Mouse (Mus musculus): ENCODE results near the gene Fam69a. TPM values are rescaled to one million over a fixed set of nuclear protein-coding genes. Genes with fewer than 3 reads are reported as not detected.
A peak's percentile ranks its signal among the peaks of the same experiment; 100 is the strongest.
"Not testable (repeated sequence)": the region's sequence is repeated elsewhere in the genome, so short reads cannot be mapped to it uniquely, and the experiment has no call there.

Fam69a gene
- polyA plus RNA-seq, 1 experiment from 2014 or later = 27.4 TPM

DNA sequence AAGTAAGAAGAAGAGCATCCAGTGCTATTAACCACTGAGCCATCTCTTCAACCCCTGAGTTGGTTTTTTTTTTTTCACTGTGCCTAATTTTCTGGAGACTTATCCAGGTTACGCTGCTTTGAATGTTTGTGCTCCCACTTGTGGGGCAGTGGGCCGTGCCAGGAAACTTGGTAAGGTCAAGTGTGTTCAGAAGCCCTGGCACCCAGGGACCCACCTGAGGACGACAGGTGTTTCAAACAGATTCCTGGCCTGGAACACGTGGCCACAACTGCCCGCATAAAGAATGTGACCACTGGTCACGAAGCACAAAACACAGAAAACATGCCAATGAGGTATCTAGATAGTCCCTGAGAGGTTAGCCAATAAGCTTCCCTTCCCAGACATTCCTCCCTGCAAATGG, 43.4 kb downstream of the Fam69a start:
- H3K4me3 ChIP-seq (replicated peaks) = no peak overlapping the region
- peaks cover 15% of the 10 kb centered on the region; the same call in 1 of the 2 replicates for H3K4me1 ChIP-seq
- no peaks in the 10 kb centered on the region for H3K9me3 ChIP-seq (replicated peaks)
- H3K27ac ChIP-seq (replicated peaks) = no peak overlapping the region
- ATAC-seq (ENCODE audit: insufficient number of reproducible peaks, low FRiP score, low TSS enrichment, low read depth) = no peak
- H3K27me3 ChIP-seq = no peaks in the 10 kb centered on the region
- H3K9ac ChIP-seq = no peak overlapping the region
- 85% methylated on average over 6 of the region's 6 CpGs for whole genome bisulfite sequencing
- no peak overlapping the region for H3K4me2 ChIP-seq (replicated peaks)
- H3K36me3 ChIP-seq = no peaks in the 10 kb centered on the region

DNA sequence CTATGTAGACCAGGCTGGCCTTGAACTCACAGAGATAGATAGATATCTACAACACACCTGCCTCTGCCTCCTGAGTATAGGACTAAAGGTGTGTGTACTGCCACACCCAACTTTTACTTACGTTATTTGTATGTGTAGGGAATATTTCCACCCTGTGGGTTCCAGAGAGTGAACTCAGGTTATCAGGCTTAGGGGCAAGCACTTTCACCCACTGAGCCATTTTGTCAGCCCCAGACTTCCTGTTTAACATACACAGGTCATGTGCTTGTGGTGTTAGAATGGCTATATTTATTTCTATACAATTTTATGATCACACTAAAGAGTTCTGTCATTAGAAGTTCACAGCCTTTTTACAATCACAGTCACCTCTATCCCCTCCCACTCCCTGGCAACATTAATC, 43.9 kb downstream of the Fam69a start:
- no peak for ATAC-seq (ENCODE audit: insufficient number of reproducible peaks, low FRiP score, low TSS enrichment, low read depth)
- no peak overlapping the region for H3K27ac ChIP-seq (replicated peaks)
- H3K36me3 ChIP-seq = no peaks in the 10 kb centered on the region

DNA sequence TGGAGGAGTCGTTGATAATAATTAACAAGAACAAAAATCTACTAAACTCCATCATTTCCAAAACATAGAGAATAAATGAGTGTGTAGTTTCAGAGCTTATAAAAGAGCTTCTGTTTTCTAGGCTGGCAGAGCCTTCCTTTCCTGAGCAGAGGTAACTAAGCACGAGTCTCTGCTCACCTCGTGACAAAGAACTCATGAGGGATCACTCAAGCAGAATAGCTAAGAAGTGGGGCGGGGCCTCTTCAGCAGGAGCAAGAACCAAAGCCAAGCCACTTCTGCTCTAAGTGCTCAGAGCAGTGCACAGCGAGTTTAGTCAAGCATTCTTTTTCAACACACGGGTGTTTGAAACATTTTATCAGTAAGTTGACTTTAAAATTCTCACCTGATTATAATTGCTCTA, 45.7 kb downstream of the Fam69a start:
- Histone ChIP-seq H3K36me3 (no peaks in the 10 kb centered on the region), H3K4me2 (replicated peaks) (no peak overlapping the region), H3K4me1 (no peaks in the 10 kb centered on the region), H3K27ac (replicated peaks) (no peak overlapping the region), H3K9ac (no peak overlapping the region), H3K27me3 (no peaks in the 10 kb centered on the region), H3K9me3 (replicated peaks) (no peaks in the 10 kb centered on the region), H3K4me3 (replicated peaks) (no peak overlapping the region)
- WGBS = 50% methylated on average over 6 of the region's 6 CpGs
- no peak for ATAC-seq (ENCODE audit: insufficient number of reproducible peaks, low FRiP score, low TSS enrichment, low read depth)

More for the DNA sequence above, 43.9 kb downstream of the Fam69a start:
- no peak overlapping the region for H3K4me2 ChIP-seq (replicated peaks)
- H3K9ac ChIP-seq = no peak overlapping the region
- H3K4me3 ChIP-seq (replicated peaks) = no peak overlapping the region
- peaks cover 13% of the 10 kb centered on the region; the same call in 1 of the 2 replicates for H3K4me1 ChIP-seq
- no peaks in the 10 kb centered on the region for H3K27me3 ChIP-seq
- no peaks in the 10 kb centered on the region for H3K9me3 ChIP-seq (replicated peaks)
- WGBS = 87% methylated on average over 1 of the region's 1 CpGs

DNA sequence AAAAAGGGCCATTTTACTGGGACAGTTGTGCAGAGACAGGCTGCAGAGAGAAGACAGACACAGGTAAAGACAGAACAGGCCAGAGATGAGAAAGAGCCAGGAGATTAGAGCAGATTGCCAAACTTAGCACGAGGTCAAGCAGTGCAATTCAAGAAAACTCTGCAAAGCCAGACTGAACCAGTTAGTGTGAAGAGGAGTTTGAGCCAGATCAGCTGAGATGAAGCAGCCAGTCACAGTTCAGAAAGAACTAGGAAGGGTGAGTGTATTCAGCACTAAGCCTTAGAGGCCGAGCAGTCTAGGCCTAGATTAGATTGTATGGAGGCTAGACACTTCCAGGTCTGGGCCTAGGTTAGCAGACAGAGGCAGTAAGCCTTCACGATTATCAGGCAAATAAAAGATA, 47.2 kb downstream of the Fam69a start:
- 79% methylated on average over 3 of the region's 3 CpGs for whole genome bisulfite sequencing
- no peak overlapping the region for H3K9ac ChIP-seq
- no peak overlapping the region for H3K4me3 ChIP-seq (replicated peaks)
- H3K4me2 ChIP-seq (replicated peaks) = no peak overlapping the region
- no peaks in the 10 kb centered on the region for H3K4me1 ChIP-seq
- no peaks in the 10 kb centered on the region for H3K9me3 ChIP-seq (replicated peaks)
- no peak for ATAC-seq (ENCODE audit: insufficient number of reproducible peaks, low FRiP score, low TSS enrichment, low read depth)
- H3K27me3 ChIP-seq = no peaks in the 10 kb centered on the region
- no peak overlapping the region for H3K27ac ChIP-seq (replicated peaks)
- no peaks in the 10 kb centered on the region for H3K36me3 ChIP-seq

DNA sequence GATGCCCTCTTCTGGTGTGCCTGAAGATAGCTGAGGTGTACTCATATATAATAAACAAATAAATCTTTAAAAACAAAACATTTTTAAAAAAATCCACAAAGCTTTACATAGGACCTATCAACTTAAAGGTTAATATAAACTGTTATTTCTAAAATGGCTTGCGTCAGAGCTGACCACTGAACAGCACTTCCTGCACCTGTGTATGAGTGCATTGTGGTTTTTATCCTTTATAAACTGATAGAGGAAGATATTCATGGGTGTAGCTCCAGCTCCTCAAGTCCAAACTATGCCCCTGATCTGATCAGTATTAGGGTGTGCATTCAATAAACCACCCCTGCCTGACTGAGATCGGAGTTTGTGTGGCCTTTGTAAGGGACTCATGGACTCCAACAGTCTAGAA, 48.0 kb downstream of the Fam69a start:
- H3K27me3 ChIP-seq = no peaks in the 10 kb centered on the region
- H3K9me3 ChIP-seq (replicated peaks) = no peaks in the 10 kb centered on the region
- no peaks in the 10 kb centered on the region for H3K36me3 ChIP-seq
- no peak overlapping the region for H3K4me3 ChIP-seq (replicated peaks)
- 94% methylated on average over 2 of the region's 2 CpGs for WGBS
- H3K4me2 ChIP-seq (replicated peaks) = no peak overlapping the region
- no peak overlapping the region for H3K27ac ChIP-seq (replicated peaks)
- no peak for ATAC-seq (ENCODE audit: insufficient number of reproducible peaks, low FRiP score, low TSS enrichment, low read depth)
- peaks cover 3% of the 10 kb centered on the region for H3K4me1 ChIP-seq
- no peak overlapping the region for H3K9ac ChIP-seq

DNA sequence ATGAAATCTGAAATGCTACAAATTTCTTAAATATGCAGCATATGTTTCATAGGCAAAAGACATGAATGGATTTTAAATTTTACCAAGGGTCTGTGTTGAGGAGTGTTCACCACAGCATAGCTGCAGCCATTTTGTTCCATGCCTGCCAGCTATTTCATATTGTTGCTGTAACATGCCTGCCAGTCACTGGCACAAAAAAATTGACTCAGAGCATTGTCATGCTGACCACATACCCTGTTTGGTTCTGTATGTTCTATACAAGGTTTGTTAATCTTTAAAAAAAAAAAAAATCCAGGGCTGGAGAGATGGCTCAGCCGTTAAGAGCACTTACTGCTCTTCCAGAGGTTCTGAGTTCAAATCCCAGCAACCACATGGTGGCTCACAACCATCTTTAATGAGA, 48.4 kb downstream of the Fam69a start:
- not testable (repeated sequence) for H3K4me3 ChIP-seq (replicated peaks); H3K9me3 ChIP-seq (replicated peaks); ATAC-seq (ENCODE audit: insufficient number of reproducible peaks, low FRiP score, low TSS enrichment, low read depth); H3K4me1 ChIP-seq; H3K9ac ChIP-seq; H3K27me3 ChIP-seq; H3K36me3 ChIP-seq; H3K27ac ChIP-seq (replicated peaks); H3K4me2 ChIP-seq (replicated peaks)
- 64% methylated on average over 1 of the region's 1 CpGs for WGBS

DNA sequence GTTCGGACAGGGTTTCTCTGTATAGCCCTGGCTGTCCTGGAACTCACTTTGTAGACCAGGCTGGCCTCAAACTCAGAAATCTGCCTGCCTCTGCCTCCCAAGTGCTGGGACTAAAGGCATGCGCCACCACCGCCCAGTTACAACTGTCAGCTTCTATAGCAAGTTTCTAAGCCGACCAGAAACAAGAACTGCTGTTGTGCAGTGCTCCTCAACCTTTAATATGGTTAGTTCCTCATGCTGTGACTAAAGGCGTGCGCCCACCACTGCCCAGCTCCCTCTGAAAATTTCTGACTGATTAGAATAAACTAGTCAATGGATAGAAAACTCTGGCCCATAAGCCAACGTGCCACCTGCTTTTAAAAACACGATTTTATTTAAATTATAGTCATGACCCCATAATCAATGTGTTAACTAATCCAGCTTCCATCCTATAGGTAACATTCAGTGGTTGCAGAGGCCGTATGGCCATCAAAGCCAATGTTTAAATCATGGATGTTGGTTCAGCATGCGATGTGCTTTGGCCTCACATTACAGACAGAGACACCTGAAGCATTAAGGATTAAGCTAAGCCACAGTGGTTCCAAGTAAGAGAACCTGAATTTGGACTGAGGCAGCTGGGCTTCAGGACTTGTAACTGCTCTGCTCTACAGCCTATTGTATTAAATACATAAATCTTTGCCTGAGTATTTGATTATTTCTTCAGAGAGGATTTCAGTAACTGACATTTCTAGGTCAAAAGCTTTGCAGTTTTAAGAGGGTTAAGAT, 50.1 kb downstream of the Fam69a start:
- no peaks in the 10 kb centered on the region for H3K36me3 ChIP-seq
- 90% methylated on average over 10 of the region's 10 CpGs for WGBS
- no peak for ATAC-seq (ENCODE audit: insufficient number of reproducible peaks, low FRiP score, low TSS enrichment, low read depth)

DNA sequence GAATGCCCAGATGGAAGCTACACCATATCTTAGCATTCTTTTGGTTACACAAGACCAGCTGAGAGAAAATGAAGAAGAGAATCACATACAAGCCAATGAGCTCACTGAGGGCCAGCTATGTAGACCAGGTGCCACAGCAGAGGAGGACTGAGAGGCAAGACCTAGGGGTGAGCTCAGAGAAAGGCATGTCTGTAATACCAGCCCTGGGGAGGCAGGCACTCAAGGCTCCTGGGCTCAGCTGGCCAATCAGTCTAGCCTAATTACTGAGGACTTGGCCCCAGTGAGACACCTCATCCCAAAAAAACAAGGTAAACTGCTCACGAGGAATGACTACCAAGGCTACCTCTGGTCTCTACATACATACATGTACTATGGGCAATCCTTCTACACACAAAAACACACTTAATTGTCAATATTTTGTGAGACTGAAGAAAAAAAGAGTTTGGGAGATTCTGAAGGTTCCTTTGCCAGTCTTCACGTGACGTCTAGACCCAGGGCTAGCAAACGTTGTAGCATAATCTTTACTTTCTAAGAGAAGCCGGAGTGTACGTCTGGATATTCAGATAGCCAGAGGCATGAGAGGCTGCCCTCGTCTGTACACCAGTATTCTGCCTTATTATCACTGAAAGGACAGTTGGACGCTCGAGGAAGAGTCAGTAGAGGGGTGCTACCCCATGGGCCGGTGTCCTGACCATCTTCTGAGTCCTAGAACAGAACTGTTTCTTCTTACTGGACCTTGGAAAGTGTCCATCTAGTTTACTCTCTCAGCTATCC, 51.9 kb downstream of the Fam69a start:
- Histone ChIP-seq H3K36me3 (no peaks in the 10 kb centered on the region), H3K9me3 (replicated peaks) (no peaks in the 10 kb centered on the region), H3K27ac (replicated peaks) (no peak overlapping the region), H3K4me1 (peaks cover 15% of the 10 kb centered on the region), H3K4me3 (replicated peaks) (no peak overlapping the region), H3K27me3 (no peaks in the 10 kb centered on the region), H3K4me2 (replicated peaks) (no peak overlapping the region), H3K9ac (no peak overlapping the region)
- ATAC-seq (ENCODE audit: insufficient number of reproducible peaks, low FRiP score, low TSS enrichment, low read depth) = no peak
- WGBS = 84% methylated on average over 10 of the region's 10 CpGs

More for the DNA sequence above, 50.1 kb downstream of the Fam69a start:
- no peak overlapping the region for H3K27ac ChIP-seq (replicated peaks)
- H3K9ac ChIP-seq = no peak overlapping the region
- H3K4me1 ChIP-seq = peaks cover 15% of the 10 kb centered on the region
- no peak overlapping the region for H3K4me3 ChIP-seq (replicated peaks)
- H3K27me3 ChIP-seq = no peaks in the 10 kb centered on the region
- H3K4me2 ChIP-seq (replicated peaks) = no peak overlapping the region
- H3K9me3 ChIP-seq (replicated peaks) = no peaks in the 10 kb centered on the region

DNA sequence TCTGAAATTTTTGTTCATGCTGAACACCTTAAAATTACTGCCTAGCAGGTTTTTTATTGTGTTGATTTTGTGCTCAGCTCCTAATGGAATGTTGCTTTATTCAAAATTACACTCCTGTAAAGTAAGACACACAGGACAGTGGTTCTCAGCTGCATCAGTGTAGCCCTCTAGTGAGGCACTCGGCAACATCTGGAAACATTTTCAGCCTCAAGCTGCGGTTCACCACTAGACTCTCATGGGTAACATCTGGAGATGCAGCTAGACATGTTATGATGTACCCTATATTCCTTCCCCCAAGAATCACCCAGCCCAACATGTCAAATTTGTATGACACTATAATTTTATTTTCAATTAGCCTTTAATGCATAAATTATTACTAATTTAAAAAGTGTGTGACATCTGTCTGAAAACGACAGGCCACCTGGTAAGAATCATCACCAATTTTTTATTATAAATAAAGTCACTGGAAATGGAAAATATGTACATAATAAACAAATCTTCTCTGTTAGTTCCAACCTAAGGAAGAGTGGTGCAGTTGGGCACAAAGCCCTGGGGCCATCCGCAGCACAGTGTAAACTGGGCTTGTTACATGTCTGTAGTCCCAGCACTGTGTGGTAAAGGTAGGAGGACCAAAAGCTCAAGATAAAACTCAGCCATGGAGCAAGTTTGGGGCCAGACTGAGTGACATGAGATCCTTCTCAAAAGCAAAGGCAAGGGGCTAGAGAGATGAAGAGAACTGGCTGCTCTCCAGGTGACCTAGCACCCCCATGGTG, 53.5 kb downstream of the Fam69a start:
- Histone ChIP-seq H3K9ac (no peak overlapping the region), H3K36me3 (no peaks in the 10 kb centered on the region), H3K9me3 (replicated peaks) (no peaks in the 10 kb centered on the region), H3K4me3 (replicated peaks) (no peak overlapping the region), H3K4me2 (replicated peaks) (no peak overlapping the region), H3K27ac (replicated peaks) (peak overlapping the region; percentile 49; the same call in 1 of the 2 replicates), H3K4me1 (peaks cover 15% of the 10 kb centered on the region), H3K27me3 (no peaks in the 10 kb centered on the region)
- ATAC-seq (ENCODE audit: insufficient number of reproducible peaks, low FRiP score, low TSS enrichment, low read depth) = peak; percentile 75; the same call in 1 of the 2 replicates
- WGBS = 31% methylated on average over 4 of the region's 4 CpGs

DNA sequence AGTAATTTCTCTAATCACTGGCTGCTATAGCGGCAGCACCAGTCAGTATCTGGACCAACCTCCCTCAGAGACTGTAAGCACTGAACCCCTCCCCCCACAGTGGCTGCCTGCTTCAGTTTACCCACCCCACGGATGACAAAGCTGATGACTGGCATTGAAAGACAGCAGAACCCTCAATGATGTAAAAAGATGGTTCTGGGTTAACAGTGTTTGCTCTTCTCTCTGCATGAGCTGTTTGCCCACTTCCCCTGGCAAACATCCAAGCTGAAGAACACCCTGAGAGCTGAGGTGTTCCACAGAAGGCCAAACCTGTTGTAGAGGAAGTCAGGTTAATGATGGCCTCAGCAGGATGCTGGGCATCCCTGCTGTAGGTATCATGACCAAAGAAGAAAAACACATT, 54.3 kb downstream of the Fam69a start:
- H3K9ac ChIP-seq = no peak overlapping the region
- H3K27ac ChIP-seq (replicated peaks) = no peak overlapping the region
- no peak for ATAC-seq (ENCODE audit: insufficient number of reproducible peaks, low FRiP score, low TSS enrichment, low read depth)
- WGBS = 29% methylated on average over 2 of the region's 2 CpGs
- H3K4me3 ChIP-seq (replicated peaks) = no peak overlapping the region
- no peaks in the 10 kb centered on the region for H3K9me3 ChIP-seq (replicated peaks)
- H3K4me1 ChIP-seq = peaks cover 15% of the 10 kb centered on the region
- H3K27me3 ChIP-seq = no peaks in the 10 kb centered on the region
- no peak overlapping the region for H3K4me2 ChIP-seq (replicated peaks)
- H3K36me3 ChIP-seq = no peaks in the 10 kb centered on the region

DNA sequence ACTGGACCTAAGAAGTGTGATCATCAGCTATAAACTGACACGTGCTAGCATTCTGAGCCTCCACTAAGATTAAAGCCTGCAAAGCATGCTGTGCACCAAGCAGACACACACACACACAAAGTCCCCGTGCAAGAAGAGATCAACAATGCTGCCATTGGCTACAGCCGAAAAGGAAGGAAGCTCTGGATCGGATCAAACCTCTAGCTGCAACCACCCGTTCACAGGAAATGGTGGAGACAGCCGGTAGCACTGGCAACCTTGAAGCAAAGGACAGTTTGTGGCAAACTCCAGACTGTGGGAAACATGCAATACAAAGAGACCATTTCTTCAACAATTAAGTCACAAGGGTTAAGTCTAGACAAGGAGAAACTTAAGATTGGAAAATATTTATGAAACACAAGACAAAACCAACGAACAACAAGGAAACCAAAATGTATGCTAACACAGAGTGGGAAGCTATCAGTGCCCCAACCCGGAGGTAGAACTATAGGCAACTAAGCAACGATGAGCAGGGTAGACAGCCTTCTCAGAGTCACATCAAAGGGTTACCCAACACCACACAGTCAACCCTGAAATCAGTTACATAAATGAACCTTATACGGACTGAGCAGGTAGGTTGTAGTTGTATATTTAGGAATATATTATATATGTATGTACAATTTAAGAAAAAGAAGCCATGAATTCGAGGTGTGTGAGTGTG, 60.2 kb downstream of the Fam69a start:
- no peak overlapping the region for H3K4me2 ChIP-seq (replicated peaks)
- H3K4me1 ChIP-seq = peaks cover 4% of the 10 kb centered on the region; the same call in 1 of the 2 replicates
- H3K9ac ChIP-seq = no peak overlapping the region
- no peaks in the 10 kb centered on the region for H3K9me3 ChIP-seq (replicated peaks)
- WGBS = 63% methylated on average over 11 of the region's 11 CpGs
- no peak overlapping the region for H3K27ac ChIP-seq (replicated peaks)
- H3K27me3 ChIP-seq = no peaks in the 10 kb centered on the region
- ATAC-seq (ENCODE audit: insufficient number of reproducible peaks, low FRiP score, low TSS enrichment, low read depth) = no peak
- H3K36me3 ChIP-seq = no peaks in the 10 kb centered on the region
- no peak overlapping the region for H3K4me3 ChIP-seq (replicated peaks)

Measured in embryonic facial prominence, embryonic 15.5 days (tissue).